Mouse (Mus musculus) ES-E14 (cell line): ENCODE data around the gene Tnfaip1.

ENCODE experiments used
- CHD2 ChIP-seq: IDR thresholded peaks from 2 replicates; pipeline ENCODE4 v1.6.1; 2014; ENCODE audit warnings: mild to moderate bottlenecking, low read depth, low read length, inconsistent platforms
- HCFC1 ChIP-seq: IDR thresholded peaks from 2 replicates; pipeline ENCODE4 v1.6.1; 2012; ENCODE audit warnings: low read length, inconsistent platforms, borderline replicate concordance; ENCODE audit not compliant: insufficient read depth
- ZC3H11A ChIP-seq: IDR thresholded peaks from 2 replicates; pipeline ENCODE4 v1.6.1; 2012; ENCODE audit warnings: low read depth, mild to moderate bottlenecking, inconsistent platforms, low read length, borderline replicate concordance

- no peak for TF ChIP-seq ZC3H11A
- TF ChIP-seq CHD2, result no peak
- no peak for TF ChIP-seq HCFC1
Observed at GRCm38 (mm10) chr11:78556070-78556469, 19.9 kb upstream of the Tnfaip1 start.
